Mouse (Mus musculus) kidney, postnatal 10 days (tissue): ENCODE results near the gene Atp6v1g2.

Experiments
- DNase-seq: peaks from one replicate; pipeline ENCODE4 v3.0.0; 2021; ENCODE audit warnings: mixed read lengths

Gene Atp6v1g2

DNA sequence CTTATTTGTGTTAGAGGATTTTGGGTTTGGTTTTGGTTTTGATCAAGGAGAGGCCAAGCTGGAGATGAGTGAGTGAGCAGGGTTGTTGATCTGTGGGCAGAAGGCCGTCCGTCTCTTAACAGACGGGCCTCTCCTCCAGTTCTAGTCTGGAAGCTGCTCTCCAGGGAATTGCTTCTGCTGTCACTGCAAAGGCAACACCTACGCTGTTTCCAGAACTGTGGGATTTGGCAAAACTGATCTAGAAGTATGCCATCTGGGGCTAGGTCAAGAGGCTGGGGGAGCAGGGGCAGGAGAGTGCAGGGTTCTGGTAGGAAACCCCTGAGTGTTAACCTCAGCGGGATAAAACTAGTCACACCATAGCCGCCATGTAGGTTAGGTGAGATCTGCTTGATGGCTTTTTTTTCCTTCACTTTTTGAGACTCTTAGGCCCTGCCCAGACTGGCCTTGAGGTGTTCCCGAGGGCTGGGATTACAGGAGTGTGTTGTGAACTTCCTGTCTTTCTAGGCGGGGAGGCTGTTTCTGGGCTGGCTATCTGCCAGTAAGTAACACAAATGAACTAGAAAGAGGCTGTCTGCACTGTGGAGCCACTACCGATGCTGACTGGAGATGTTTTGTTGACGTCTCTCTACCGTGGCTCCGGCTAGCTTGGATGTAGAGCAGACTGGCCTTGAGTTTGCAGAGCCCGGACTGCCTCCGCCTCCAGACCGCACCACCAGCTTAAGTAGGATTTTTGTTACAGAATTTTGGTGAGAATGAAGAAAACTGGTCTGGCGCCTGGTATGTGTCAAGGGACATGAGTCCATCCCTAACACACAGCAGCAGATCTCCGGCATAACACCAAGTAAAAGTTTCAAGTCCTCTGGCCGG, at the start of gene Atp6v1g2:
TSS of gene Atp6v1g2 (plus strand) at position 547 of the 867 bp plus-strand sequence.
- DNase-seq, result no peak

DNA sequence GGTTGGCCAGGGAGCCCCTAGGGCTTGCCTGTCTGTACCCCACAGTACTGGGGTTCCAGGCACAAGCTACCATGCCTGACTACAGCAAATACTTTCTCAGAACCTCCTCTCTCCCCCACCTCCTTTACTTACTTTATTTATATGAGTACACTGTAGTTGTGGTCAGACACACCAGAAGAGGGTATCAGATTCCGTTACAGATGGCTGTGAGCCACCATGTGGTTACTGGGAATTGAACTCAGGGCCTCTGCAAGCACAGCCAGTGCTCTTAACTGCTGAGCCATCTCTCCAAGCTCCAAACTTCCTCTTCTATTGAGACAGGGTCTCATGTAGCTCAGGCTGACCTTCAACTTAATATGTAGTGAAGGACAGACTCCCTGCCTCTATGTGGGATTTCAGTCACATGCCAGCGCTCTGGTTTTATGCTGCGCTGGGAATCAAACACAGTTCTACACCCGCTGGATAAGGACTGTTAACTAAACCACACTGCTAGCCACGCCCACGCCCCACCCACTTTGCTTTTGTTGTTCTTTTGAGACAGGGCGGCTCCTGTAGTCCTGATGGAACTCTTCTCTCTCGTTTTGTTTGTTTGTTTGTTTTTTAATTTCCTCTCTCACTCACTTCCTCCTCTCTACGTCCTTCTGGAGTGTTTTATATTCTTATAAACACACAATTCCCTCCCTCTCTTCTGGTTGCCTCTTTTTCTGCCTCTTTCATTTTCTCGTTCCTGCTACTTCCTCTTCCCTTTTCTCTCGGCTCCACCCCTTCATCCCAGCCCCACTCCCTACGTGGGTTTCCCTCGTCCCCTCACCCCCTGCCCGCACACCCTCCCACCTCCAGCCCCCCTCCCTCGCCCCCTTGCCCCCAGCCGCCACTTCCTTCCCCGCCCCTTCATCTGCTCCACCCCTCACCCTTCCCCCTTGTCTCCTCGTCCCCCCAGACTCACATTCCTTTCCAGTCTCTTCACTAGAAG, 47.5 kb upstream of the Atp6v1g2 start:
- DNase-seq, result peak; percentile 88

DNA sequence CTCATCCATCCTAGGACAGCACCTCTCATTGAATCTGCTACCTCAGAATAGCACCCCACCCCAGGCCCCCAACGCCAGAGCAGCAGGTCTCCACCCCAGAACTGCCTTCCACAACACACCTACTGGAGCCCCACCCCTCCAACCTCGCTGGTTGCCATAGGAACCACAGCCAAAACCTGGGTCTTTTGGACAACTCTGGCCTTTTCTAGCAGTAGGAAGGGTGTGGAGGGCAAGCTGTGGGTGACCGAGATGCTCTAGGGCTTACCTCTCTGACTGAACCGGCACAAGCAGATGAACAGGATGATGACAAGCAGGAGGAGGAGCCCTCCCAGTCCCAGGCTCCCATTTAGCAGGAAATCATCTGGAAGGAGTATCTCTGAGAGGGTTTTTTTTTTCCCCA, 46.8 kb upstream of the Atp6v1g2 start:
- DNase-seq, result peak; percentile 48

DNA sequence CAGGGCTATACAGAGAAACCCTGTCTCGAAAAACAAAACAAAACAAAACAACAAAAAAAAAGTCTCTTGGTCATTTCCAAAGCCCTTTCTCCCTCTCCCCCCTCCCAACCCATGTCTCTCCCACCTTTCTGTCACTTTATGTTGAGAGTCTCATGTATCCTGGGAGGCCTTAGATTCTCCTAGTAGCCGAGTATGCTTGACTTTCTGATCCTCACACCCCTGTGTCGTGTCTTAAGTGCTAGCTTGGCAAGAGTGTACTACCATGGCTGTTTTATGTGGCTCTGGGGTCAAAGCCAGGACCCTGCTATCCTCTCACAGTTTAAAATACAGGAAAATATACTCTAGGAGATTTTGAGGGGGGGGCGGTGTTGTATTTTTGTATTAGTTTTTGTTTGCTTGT, 46.1 kb upstream of the Atp6v1g2 start:
- no peak for DNase-seq

DNA sequence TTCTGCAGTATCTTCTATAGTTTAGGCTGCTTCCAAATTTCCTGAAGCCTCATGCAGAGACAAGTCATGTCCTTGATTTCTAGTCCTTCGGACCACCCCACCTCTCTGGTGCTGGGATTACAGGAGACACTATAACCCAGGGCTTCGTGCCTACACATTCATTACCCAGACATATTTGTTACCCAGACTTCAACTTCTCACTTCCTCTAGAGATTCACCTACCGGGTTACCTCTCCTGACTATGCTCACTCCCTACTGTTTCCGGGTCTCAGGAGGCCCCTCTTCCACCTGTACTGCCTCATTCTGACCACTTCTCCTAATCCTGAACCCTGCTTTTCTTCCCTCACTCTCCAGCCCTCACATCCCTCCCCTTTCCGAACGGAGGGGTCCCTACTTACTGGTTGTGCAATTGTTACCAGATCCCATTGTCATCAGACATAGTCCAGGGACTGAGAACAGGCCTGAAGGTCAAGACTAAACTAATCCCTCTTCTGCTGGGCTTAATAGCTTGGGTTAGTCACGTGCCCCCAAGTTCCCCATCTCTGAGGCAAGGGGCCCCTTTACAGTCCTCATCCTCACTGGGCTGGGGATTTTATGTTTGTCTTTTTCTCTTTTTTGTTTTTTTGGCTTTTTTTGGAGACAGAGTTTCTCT, 45.4 kb upstream of the Atp6v1g2 start, which contains the start of gene Lst1:
TSS of gene Lst1 (minus strand) at position 481 of the 652 bp plus-strand sequence.
- no peak for DNase-seq

DNA sequence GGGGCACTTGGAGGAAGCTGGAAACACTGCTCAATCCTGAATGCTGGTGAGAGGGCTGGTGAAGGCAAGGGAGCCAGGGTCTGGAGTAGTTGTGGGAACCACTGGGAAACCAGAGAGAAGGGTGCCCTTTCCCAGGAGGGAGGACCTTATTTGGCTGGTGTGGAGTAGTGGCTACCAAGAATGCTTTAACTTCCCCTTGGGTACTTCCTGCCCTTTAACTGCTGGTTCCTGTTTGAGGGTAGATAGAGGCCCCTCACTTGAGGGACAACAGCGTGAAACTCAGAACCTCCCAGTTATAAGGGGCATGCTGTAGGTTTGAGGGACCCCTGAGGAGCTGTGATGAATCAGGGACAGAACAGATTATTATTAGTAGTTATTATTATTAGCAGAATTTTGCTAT, 44.3 kb upstream of the Atp6v1g2 start:
- no peak for DNase-seq

DNA sequence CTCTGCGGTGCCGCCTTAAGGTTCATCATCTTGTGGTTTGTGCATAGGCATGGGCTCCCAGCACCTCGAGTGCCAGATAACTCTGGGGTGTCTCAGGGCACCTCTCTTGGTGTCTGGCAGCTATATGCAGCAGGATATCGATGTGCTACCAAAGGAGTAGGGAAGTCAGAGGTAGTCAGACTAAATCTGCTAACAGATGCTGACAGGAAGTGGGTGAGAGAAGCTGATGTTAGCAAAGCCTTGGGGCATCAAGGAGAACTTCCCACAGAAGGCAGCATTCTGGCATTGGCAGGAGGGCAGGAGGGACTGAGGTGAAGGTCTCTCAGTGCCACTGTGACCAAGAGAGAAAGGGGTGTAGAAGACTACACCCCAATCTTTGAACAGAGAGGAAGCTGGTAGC, 43.4 kb upstream of the Atp6v1g2 start:
- no peak for DNase-seq

DNA sequence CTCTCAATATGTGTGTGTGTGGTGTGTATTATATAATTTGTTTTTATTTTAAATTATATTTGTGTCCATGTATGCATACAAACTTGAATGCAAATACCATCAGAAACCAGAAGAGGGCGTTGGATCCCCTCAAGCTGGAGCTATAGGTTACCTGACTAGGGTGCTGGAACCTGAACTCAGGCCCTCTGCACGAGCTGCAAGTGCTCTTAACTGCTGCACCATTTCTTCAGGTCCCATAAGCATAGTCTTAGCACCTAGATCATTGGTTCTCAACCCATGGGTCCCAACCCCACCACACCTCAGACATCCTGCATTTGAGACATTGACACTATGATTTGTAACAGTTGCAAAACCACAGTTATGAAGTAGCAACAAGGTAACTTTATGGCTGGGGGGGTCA, 41.7 kb upstream of the Atp6v1g2 start:
- no peak for DNase-seq

DNA sequence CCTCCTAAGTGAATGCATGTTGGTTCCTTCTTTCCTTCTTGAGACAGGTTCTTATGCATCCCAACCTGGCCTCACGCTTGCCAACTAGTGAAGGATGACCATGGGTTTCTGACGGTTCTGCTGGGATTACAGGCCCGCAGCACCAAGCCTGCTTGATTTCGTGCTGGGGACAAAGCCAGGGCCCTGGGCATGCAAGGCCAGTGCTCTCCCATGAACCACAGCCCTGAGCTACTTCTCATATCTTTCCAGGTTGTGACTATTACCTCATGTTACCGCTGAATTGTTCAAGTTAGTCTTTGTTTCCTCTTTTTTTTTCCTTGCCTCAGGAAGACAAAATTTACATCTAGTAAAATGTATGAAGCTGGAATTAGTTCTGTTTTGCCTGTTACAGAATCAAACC, 40.5 kb upstream of the Atp6v1g2 start:
- DNase-seq, result no peak

DNA sequence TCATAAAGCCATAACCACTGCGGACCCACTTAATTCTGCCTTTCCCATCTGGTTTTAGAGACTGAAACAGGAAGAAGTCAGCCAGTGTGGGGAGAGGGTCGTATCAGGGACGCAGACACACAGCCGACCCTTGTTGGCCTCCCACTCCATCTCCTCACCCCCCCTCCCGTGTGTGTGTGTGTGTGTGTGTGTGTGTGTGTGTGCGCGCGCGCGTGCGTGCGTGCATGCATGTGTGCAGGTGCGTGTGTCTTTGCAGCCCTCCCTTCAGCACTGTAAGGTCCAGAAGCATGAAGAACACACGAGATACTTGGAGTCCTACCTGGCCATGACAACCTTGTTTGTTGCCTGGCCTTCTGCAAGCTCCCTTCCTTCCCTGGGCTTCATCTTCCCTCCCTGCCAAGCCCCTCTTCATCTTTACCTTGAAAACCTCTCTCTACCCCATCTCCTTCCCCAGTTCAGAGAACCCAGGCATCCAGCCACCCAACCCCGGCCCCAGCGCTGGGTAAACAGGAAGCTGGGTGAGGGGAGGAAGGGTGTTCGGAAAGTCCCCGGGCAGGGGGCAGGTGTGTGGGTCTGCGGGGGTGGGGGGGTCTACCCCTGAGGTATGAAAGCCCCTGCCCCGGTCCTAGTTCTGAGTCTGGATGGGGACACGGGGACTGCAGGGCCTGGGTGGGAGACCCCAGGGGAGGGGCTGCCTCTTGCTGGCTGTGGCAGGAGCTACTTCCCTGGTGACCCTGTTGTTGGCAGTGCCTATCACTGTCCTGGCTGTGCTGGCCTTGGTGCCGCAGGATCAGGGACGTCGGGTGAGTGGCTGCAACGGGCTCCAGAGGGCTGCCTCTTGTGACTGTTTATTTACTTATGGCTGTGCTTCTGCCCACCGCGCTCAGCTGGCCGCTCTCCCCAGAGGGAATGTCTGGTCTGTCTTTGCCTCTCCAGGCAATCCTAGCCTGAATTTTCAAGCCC, 39.3 kb upstream of the Atp6v1g2 start, which contains the start of gene Ltb:
TSS of gene Ltb (plus strand) at position 559 of the 963 bp plus-strand sequence.
- DNase-seq, result no peak

DNA sequence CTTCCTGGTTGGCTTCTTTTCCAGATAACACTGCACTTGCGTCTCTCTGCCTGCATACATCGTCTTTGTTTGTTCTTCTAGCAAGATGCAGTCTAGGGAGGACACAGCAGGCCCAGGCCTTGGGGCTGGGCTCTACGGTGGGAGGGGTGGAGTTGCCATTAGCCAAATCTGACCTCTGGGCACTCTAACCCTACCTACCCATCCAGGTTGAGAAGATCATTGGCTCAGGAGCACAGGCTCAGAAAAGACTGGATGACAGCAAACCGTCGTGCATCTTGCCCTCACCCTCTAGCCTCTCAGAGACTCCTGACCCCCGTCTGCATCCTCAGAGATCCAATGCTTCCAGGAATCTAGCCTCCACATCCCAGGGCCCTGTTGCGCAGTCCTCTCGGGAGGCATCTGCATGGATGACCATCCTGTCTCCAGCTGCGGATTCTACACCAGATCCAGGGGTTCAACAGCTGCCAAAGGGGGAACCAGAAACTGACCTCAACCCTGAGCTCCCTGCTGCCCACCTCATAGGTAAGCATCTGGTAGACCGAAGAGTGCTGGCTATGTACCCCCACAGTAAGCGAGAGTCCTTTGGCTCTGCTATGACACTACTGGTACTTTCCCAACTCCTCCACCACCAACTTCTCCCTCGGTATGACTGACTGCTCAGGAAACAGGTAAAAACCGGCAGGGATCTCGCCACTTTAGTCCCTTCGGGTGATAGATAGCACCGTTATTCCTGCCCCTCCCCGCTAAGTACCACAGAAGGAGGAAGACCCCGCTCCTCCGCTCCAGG, 38.4 kb upstream of the Atp6v1g2 start:
- DNase-seq, result no peak

DNA sequence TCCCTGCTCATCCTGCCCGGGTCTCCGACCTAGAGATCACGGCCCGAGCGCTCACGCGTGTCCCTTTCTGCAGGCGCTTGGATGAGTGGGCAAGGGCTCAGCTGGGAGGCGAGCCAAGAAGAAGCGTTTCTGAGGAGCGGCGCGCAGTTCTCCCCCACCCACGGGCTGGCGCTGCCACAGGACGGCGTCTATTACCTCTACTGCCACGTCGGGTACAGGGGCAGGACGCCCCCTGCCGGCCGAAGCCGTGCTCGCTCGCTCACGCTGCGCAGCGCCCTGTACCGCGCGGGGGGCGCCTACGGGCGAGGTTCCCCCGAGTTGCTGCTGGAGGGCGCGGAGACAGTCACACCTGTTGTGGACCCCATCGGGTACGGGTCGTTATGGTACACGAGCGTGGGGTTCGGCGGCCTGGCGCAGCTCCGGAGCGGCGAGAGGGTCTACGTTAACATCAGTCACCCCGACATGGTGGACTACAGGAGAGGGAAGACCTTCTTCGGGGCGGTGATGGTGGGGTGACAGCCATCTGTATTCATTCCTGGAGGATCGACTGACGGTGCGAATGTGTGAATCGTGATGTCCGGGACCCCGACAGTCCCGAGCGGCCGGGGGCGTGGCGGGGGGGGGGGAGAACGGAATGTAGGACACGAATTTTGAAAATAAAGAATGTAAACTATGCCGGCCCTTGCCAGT, 37.7 kb upstream of the Atp6v1g2 start:
- DNase-seq, result peak; percentile 91

DNA sequence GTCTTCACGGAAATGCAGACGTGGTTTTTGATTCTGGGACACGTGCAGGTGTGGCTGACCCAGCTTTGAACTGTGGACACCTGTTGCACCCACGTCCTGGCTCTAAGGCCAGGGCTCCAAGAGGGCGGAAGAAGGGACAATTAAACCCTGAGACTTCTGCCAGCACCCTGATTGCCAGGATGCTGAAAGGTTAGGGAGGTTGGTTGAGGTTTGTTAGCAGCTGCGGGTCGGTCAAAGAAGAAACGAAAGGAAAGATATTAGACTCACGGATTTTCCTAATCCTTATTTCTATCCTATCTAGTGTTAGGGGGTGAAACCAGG, 37.2 kb upstream of the Atp6v1g2 start:
- DNase-seq, result no peak

DNA sequence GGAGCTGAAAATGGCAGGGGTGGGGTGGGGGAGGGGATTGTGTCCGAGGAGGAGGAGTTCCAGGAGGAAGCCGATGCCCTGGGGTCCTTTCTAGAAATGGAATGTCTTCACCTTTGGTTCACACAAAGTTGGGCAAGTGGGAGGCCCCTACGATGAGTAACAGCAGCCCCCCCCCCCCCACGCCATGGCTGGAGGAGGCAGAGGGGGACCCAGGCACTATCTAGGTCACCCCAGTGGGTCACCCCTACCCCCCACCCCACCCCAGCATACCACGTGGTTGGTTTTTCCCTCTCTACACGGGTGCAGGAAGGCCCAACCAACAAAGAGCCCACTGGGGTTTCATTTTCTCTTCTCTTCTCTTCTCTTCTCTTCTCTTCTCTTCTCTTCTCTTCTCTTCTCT, 36.3 kb upstream of the Atp6v1g2 start:
- DNase-seq, result no peak

DNA sequence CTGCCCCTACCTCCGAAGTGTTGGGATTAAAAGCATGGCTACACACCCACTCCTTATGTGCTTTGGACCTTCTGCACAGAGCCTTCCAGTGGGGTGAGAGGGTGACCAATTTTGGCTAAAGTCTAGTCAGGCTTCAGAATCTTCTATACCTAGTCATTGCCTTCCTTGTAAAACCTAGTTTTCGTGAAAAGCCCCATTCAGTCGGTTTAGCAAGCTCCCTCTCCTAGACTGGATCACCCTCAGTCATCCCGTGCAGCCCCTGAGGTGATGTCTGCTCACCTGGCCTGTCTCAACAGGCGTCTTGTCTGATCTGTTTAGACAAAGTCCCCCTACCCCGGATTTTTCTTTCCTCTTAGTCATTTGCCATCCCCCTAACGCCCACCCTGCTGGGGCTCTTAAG, 35.4 kb upstream of the Atp6v1g2 start:
- no peak for DNase-seq

DNA sequence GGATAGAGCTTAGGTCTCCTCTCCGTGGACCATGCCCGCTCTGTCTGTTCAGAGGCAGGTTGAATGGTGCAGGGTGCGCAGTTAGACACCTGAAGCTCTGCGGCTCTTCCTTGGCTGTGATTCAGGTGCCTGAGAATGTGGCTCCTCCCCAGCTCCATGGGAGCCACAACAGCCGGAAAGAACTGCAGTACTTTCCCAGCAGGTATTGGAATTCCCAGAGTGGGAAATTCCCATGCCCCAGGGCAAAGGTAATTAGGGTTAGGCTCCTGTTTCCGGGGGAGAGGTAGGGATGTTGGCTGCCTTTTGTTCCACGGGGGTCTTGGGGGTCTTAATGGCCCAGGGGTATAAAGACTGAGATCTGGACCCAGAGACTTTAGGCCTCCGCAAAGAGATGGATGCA, 34.5 kb upstream of the Atp6v1g2 start:
- no peak for DNase-seq

DNA sequence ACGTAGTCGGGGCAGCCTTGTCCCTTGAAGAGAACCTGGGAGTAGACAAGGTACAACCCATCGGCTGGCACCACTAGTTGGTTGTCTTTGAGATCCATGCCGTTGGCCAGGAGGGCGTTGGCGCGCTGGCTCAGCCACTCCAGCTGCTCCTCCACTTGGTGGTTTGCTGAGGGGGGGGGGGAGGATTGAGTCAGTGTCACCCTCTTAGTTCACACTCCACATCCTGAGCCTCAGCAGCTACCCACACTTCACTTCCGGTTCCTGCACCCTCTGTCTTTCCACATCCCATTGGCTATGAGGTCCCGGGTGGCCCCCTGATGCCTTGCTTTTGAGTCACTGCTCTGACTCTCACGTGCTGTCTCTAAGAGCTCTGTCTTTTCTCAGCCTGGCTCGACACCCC, 33.1 kb upstream of the Atp6v1g2 start:
- DNase-seq, result no peak

DNA sequence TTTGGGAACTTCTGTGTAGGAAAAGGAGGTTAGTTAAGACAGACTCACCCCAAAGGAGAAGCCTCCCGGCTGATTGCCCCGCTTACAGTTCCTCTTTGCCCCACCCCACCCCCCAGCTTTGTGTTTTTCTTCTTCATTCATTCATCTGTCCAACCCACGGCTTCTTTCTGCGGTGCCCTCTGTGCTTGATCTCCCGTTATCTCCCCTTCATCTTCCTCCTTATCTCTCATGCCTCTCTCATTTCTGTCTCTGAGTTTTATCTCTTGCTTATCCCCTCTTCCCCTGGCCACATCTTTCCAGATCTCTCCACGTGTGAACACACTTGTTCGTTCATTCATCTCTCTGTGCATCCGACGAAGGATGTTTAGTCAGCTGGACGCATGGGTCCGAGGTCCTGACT, 32.3 kb upstream of the Atp6v1g2 start:
- DNase-seq, result no peak

DNA sequence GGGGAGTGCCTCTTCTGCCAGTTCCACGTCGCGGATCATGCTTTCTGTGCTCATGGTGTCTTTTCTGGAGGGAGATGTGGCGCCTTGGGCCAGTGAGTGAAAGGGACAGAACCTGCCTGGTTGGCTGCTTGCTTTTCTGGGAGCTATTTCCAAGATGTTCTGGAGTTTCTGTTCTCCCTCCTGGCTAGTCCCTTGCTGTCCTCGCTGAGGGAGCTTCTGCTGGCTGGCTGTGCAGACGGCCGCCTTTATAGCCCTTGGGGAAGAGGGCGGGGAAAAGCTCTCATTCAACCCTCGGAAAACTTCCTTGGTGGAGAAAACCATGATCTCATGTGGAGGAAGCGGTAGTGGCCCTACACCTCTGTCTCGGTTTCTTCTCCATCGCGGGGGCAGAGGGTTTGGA, 31.7 kb upstream of the Atp6v1g2 start, which contains the start of gene Tnf:
TSS of gene Tnf (minus strand) at position 221 of the 400 bp plus-strand sequence.
- DNase-seq, result peak; percentile 68

DNA sequence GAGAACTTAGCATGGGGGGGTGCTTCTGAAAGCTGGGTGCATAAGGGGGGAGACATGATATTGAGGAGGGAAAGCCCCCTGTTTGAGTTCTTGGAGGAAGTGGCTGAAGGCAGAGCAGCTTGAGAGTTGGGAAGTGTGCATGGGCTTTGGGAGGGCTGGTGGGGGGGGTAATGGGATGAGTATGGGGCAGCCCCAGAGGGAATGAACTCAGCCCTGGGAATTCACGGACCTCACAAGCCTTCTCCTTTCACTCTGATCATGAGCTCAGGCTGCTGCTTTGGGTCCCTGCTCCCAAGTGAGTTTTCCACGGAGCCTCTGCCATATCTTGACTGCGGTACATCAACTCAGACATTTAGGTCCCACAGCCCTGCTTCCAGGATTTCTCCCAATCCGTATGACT, 31.0 kb upstream of the Atp6v1g2 start:
- DNase-seq, result no peak
